Mouse (Mus musculus): Measurements from ENCODE around the gene Larp4b.

The Larp4b gene

DNA sequence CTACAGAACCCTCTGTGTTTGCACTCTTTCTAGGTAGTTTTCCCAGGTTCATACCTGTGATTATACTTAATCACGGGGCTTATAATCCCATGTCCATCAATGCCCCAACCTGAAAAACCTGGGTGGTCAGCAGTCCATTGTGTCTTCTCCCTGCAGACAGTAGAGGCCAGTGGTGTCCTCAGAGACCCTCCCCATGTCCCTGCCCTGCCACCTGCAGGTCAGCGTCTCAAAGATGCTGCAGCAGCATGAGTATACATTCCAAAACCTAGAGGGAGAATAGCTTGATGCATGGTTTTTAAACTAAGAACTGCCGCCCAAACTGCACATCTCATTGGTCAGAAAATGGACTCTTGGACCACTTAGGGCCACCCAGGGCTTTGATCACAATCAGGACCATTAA lies 85.0 kb downstream of the Larp4b start:
- no peak for DNase-seq (ENCODE audit: extremely low spot score)

GRCm38 (mm10) chr13:9180221-9180620 lies 86.5 kb downstream of the Larp4b start:
- DNase-seq (ENCODE audit: extremely low spot score): no peak

DNA sequence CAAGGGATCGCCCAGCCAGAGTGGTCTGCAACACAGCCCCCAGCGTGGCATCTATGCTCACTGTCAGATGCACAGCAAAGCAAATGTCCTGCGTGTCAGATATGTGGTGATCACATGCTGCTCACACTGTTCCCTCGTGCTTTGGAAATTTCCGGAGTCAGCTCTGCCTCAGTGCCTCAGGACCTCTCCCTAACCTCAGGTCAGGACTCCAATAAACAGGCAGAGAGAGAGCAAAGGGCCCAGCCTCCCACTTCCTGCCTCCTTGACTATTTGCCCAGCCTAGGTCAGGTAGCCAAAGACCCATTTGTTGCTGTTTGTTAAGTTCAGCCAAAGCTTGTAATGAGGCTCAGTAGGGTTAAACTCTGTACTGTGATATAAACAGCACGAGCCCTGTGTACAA lies 87.4 kb downstream of the Larp4b start:
- DNase-seq (ENCODE audit: extremely low spot score): no peak

- peak; percentile 73 for DNase-seq (ENCODE audit: extremely low spot score)
Observed at GRCm38 (mm10) chr13:9181666-9182264, 88.1 kb downstream of the Larp4b start.

DNA sequence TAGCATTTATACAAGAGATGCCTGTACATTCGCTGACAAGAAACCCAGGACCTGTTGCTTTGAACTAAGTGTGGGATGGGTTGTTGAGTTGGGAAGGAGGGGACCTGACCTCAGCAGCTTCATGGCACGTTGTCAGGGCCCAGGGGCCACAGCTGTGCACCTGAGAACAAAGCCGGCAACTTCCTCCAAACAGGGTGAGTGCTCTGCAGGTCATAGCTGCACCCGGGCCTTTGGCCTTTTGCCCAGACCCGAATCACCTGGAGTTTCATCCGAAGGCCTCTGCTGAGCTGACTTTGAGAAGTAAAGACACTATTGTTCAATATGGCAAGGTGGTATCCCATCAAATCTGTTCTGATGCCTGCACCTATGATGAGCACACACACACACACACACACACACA lies 90.6 kb downstream of the Larp4b start:
- no peak for DNase-seq (ENCODE audit: extremely low spot score)

- no peak for DNase-seq (ENCODE audit: extremely low spot score)
Observed at GRCm38 (mm10) chr13:9184716-9185115, 91.0 kb downstream of the Larp4b start.

DNA sequence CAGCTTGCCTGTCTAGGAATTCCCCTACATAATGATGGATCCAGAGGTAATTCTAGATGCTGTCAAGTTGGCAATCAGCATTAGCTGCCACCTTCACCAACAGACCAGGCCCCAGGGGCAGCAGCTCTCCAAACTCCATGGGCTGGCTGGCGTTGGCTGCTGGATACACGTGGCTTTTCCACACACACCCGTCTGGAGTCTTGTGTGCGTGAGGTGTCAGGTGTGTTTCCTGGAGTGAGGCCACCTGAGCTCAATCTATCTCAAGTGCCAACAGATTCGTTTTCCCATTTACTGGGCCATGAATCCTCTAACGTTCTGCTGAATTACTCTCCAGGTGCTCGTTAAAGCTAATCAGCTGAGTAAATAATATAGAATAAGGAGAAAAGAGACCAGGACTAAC lies 93.5 kb downstream of the Larp4b start:
- no peak for DNase-seq (ENCODE audit: extremely low spot score)

GRCm38 (mm10) chr13:9187566-9188530 lies 94.2 kb downstream of the Larp4b start:
- DNase-seq (ENCODE audit: extremely low spot score): no peak

DNA sequence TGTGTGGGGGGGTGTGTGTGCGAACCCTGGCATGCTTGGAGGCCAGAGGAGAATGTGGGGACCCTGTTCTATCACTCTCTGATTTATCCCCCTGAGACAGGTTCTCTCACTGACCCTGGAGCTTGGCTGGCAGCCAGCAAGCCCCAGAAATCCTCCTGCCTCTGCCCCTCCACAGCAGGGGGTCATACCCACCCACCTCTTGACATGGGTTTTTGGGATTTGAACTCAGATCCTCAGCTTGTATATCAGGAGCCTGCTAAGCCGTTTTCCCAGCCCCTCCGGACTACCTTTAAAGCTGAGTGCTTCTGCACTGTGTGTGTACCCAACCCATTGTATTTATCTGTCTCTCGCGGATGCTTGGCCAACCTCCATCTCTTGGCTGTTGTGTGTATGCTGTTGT lies 95.8 kb downstream of the Larp4b start:
- DNase-seq (ENCODE audit: extremely low spot score): no peak

DNA sequence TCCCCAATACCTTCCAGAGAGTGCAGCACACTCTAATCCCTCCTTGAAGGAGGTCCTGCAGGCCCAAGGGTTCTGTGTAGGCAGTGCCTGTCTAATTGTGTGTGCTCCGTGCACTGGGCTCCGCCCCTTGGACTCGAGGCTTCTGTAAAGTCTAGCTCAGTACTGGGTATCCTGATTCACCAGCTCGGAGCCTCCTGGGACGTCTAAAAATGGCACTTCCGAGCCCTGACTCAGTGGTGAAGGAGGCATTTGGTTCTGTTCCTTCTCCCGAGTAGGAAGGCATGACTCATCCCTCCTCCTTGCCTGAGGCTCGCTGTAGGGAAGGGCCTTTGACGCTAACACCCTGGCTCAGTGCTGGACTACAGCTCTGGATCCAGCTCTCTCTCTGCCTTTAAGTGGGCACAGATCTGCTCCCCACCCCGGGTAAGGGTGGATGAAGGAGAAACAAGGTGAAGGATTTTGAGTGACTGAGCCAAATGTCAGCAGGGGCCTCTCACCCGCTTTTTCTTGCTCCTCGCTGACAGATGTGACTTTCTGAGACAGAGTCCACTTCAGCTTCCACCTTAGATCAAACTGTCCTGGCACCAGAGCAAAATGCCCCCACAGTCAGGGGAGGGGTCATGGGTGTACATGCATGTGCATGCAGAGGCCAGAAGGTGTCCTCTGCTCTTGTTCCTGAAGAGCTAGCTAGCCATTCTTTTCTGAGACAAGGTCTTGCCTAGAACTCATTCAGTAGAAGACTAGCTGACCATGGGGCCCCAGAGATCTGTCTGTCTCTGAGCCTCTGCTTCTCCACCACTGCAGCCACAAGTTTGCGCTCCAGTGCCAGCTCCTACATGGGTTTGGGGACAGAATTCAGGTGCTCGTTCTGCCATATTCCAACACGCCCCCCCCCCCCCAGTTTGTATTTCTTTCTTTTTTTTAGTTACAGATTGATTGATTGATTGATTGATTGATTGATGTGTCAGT lies 97.8 kb downstream of the Larp4b start:
- DNase-seq (ENCODE audit: extremely low spot score): no peak

DNA sequence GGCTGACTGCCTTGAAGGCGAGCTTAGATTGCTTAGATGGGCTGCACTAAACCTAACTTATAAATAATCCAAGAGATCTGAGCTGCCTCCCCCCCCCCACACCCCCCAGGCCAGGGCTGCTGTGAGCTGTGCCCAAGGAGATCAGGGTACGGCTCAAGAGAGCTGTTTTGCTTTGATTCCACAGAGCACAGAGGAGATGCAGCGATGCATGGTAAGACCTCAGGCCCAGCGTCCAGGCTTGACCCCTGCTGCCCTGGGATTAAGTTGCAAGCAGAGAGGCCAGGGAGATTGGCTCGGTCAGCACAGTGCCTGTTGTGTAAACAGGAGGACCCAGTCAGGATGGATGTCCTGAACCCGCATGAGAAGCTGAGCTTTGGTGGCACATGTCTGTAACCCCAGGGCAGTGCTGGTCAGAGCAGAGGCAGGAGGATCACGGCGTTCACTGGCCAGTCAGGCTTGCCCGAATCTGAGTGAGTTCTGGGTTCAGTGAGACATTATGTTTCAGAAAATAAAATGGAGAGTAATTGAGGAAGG lies 99.2 kb downstream of the Larp4b start:
- peak; percentile 53 for DNase-seq (ENCODE audit: extremely low spot score)

GRCm38 (mm10) chr13:9194656-9195055 lies 101.0 kb downstream of the Larp4b start:
- DNase-seq (ENCODE audit: extremely low spot score): no peak

- DNase-seq (ENCODE audit: extremely low spot score): no peak
Observed at GRCm38 (mm10) chr13:9195565-9195964, 101.9 kb downstream of the Larp4b start.

- DNase-seq (ENCODE audit: extremely low spot score): no peak
Observed at GRCm38 (mm10) chr13:9198106-9198505, 104.4 kb downstream of the Larp4b start.

GRCm38 (mm10) chr13:9198728-9199464 lies 105.2 kb downstream of the Larp4b start:
- no peak for DNase-seq (ENCODE audit: extremely low spot score)

DNA sequence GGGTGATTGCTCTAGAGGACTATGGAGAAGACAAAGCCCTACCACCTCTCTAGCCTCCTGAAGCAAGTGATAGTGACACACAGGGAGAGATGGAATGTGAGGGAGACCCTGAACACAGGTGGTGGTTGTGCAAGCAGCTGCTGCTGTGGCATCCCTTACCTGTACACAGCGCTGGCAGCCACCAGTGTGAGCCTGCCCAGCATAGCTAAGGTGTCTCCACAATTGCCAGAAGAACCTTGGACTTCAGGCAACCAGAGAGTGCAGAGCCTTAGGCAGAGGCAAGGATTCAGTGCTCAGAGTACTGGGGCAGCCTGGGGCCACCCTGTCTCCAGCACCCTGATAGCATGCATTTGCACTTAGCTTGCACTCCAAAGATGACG lies 105.8 kb downstream of the Larp4b start:
- no peak for DNase-seq (ENCODE audit: extremely low spot score)

DNA sequence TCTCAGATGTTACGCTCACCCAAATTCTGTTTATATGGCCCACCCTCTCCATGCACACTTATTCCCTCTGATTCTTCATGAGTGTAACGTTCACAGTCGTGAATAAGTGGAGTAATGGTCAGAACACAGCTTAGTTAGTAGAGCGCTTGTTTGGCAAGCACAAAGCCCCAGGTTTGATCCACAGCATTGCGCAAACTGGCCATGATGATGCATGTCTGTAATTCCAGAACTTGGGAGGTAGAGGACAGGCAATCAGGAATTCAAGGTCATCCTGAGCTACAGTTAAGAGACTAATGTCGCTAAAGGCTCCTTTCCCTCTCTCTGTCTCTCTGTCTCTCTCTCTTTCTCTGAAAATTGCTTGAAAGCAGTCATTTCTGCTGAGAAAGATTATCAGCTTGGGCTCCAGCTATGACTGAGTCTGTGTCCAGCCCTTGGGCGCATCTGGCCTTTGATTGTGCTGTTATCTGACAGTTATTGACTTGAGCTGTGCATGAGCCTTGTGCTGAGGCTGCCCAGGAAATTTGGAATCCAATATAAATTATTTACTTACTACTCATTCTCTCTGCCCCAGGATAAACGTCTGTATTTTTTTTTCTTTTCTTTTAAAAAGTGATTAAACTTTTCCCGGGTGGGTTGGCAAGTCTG lies 129.2 kb downstream of the Larp4b start:
- no peak for DNase-seq (ENCODE audit: extremely low spot score)

Measured in embryo, embryonic 9.5 days (tissue).